Mouse (Mus musculus): ENCODE data around the gene Mocs3. TPM values are rescaled to one million over a fixed set of nuclear protein-coding genes. Genes with fewer than 3 reads are reported as not detected.
A peak's percentile ranks its signal among the peaks of the same experiment; 100 is the strongest.

The Mocs3 gene
- polyA plus RNA-seq, 1 experiment from 2014 or later = 5.6 TPM

GRCm38 (mm10) chr2:168207883-168208282, 22.5 kb upstream of the Mocs3 start:
- H3K27me3 ChIP-seq (replicated peaks; ENCODE audit: insufficient read depth, low read length) = no peaks in the 10 kb centered on the region
- no peak overlapping the region for H3K4me3 ChIP-seq (ENCODE audit: low read depth, low read length)
- DNase-seq (ENCODE audit: low spot score) (no peak), ATAC-seq (no peak)
- H3K4me1 ChIP-seq (ENCODE audit: insufficient read depth, low read depth, low read length) = peaks cover 10% of the 10 kb centered on the region; the same call in 1 of the 2 replicates
- no peak for TF ChIP-seq CTCF (IDR thresholded peaks at IDR 0.05)
- no peak for TF ChIP-seq EP300 (IDR thresholded peaks at IDR 0.05)
- peaks cover 11% of the 10 kb centered on the region; the same call in 1 of the 2 replicates for H3K36me3 ChIP-seq (ENCODE audit: insufficient read depth, low read length)
- no peak overlapping the region for H3K9ac ChIP-seq (replicated peaks; ENCODE audit: low read depth)
- H3K9me3 ChIP-seq (ENCODE audit: low read length) = no peaks in the 10 kb centered on the region
- peak overlapping the region; percentile 43; the same call in 1 of the 2 replicates for H3K27ac ChIP-seq (ENCODE audit: low read length)
- 85% methylated on average over 3 of the region's 3 CpGs for WGBS
- no peak overlapping the region for H3K4me2 ChIP-seq (replicated peaks; ENCODE audit: low read depth, low read length)

- ATAC-seq (peak; percentile 38; the same call in 1 of the 2 replicates), DNase-seq (ENCODE audit: low spot score) (peak; percentile 25)
- Histone ChIP-seq H3K9ac (replicated peaks; ENCODE audit: low read depth) (no peak overlapping the region), H3K4me3 (ENCODE audit: low read depth, low read length) (no peak overlapping the region), H3K4me2 (replicated peaks; ENCODE audit: low read depth, low read length) (no peak overlapping the region), H3K27ac (ENCODE audit: low read length) (no peak overlapping the region), H3K9me3 (ENCODE audit: low read length) (no peaks in the 10 kb centered on the region), H3K4me1 (ENCODE audit: insufficient read depth, low read depth, low read length) (no peaks in the 10 kb centered on the region), H3K27me3 (replicated peaks; ENCODE audit: insufficient read depth, low read length) (no peaks in the 10 kb centered on the region), H3K36me3 (ENCODE audit: insufficient read depth, low read length) (peaks cover 20% of the 10 kb centered on the region)
- 53% methylated on average over 5 of the region's 5 CpGs for WGBS
- TF ChIP-seq CTCF (IDR thresholded peaks at IDR 0.05) (peak; percentile 48), EP300 (IDR thresholded peaks at IDR 0.05) (no peak)
Observed at GRCm38 (mm10) chr2:168213788-168214397, 16.5 kb upstream of the Mocs3 start.

- no peak overlapping the region for H3K4me2 ChIP-seq (replicated peaks; ENCODE audit: low read depth, low read length)
- no peak overlapping the region for H3K4me3 ChIP-seq (ENCODE audit: low read depth, low read length)
- H3K9me3 ChIP-seq (ENCODE audit: low read length) = no peaks in the 10 kb centered on the region
- ATAC-seq (no peak), DNase-seq (ENCODE audit: low spot score) (no peak)
- H3K9ac ChIP-seq (replicated peaks; ENCODE audit: low read depth) = no peak overlapping the region
- TF ChIP-seq CTCF (IDR thresholded peaks at IDR 0.05) (no peak), EP300 (IDR thresholded peaks at IDR 0.05) (no peak)
- peaks cover 46% of the 10 kb centered on the region for H3K36me3 ChIP-seq (ENCODE audit: insufficient read depth, low read length)
- no peaks in the 10 kb centered on the region for H3K4me1 ChIP-seq (ENCODE audit: insufficient read depth, low read depth, low read length)
- WGBS = 88% methylated on average over 6 of the region's 6 CpGs
- H3K27me3 ChIP-seq (replicated peaks; ENCODE audit: insufficient read depth, low read length) = no peaks in the 10 kb centered on the region
- no peak overlapping the region for H3K27ac ChIP-seq (ENCODE audit: low read length)
Observed at GRCm38 (mm10) chr2:168223326-168223725, 7.1 kb upstream of the Mocs3 start.

GRCm38 (mm10) chr2:168229116-168230025, 1.1 kb upstream of the Mocs3 start:
- peaks cover 19% of the 10 kb centered on the region for H3K36me3 ChIP-seq (ENCODE audit: insufficient read depth, low read length)
- 17% methylated on average over 39 of the region's 41 CpGs for WGBS
- ATAC-seq = peak; percentile 13

GRCm38 (mm10) chr2:168230773-168231470, 500 bp downstream of the Mocs3 start:
- no peaks in the 10 kb centered on the region for H3K9me3 ChIP-seq (ENCODE audit: low read length)
- H3K27me3 ChIP-seq (replicated peaks; ENCODE audit: insufficient read depth, low read length) = no peaks in the 10 kb centered on the region
- H3K4me3 ChIP-seq (ENCODE audit: low read depth, low read length) = peak overlapping the region; percentile 92
- ATAC-seq (peak; percentile 67), DNase-seq (ENCODE audit: low spot score) (peak; percentile 10)
- WGBS = 3% methylated on average over 89 of the region's 105 CpGs
- peak overlapping the region; percentile 98 for H3K4me2 ChIP-seq (replicated peaks; ENCODE audit: low read depth, low read length)
- H3K4me1 ChIP-seq (ENCODE audit: insufficient read depth, low read depth, low read length) = peaks cover 12% of the 10 kb centered on the region; the same call in 1 of the 2 replicates
- peak overlapping the region; percentile 94 for H3K27ac ChIP-seq (ENCODE audit: low read length)
- H3K36me3 ChIP-seq (ENCODE audit: insufficient read depth, low read length) = peaks cover 5% of the 10 kb centered on the region; the same call in 1 of the 2 replicates
- TF ChIP-seq EP300 (IDR thresholded peaks at IDR 0.05) (no peak), CTCF (IDR thresholded peaks at IDR 0.05) (no peak)
- H3K9ac ChIP-seq (replicated peaks; ENCODE audit: low read depth) = peak overlapping the region; percentile 90

More at GRCm38 (mm10) chr2:168229116-168230025, 1.1 kb upstream of the Mocs3 start:
- H3K4me2 ChIP-seq (replicated peaks; ENCODE audit: low read depth, low read length) = peak overlapping the region; percentile 98
- peak overlapping the region; percentile 94 for H3K27ac ChIP-seq (ENCODE audit: low read length)
- H3K9me3 ChIP-seq (ENCODE audit: low read length) = no peaks in the 10 kb centered on the region
- H3K4me3 ChIP-seq (ENCODE audit: low read depth, low read length) = peak overlapping the region; percentile 92
- peak overlapping the region; percentile 90 for H3K9ac ChIP-seq (replicated peaks; ENCODE audit: low read depth)
- TF ChIP-seq CTCF (IDR thresholded peaks at IDR 0.05) = no peak
- TF ChIP-seq EP300 (IDR thresholded peaks at IDR 0.05) = no peak
- DNase-seq (ENCODE audit: low spot score) = peak; percentile 62
- peaks cover 12% of the 10 kb centered on the region; the same call in 1 of the 2 replicates for H3K4me1 ChIP-seq (ENCODE audit: insufficient read depth, low read depth, low read length)
- H3K27me3 ChIP-seq (replicated peaks; ENCODE audit: insufficient read depth, low read length) = no peaks in the 10 kb centered on the region

Data from lung, postnatal 0 days (tissue).